Mouse (Mus musculus) adrenal gland (tissue): Measurements from ENCODE around the gene Npy1r.

ENCODE experiments used
- intact Hi-C: fragments of 180-260 bp; cut with DNase I; formaldehyde crosslinking; loops from one replicate; pipeline ENCODE4 v1.15.1; 2025
- long read RNA-seq, 2 experiments: library from polyadenylated mRNA; unstranded; transcript quantifications; one replicate each; pipeline ENCODE4 v2.0.0; 2020; ENCODE audit warnings: borderline replicate concordance in 1 of 2; ENCODE audit not compliant: insufficient replicate concordance in 1 of 2

Npy1r gene
- long read RNA-seq, experiment 1: 0 reads
- long read RNA-seq, experiment 2, partial matches to known transcripts: 0 of 1 reads
- long read RNA-seq, experiment 2, other reads (novel, unspliced or antisense): 0 of 1 reads

DNA sequence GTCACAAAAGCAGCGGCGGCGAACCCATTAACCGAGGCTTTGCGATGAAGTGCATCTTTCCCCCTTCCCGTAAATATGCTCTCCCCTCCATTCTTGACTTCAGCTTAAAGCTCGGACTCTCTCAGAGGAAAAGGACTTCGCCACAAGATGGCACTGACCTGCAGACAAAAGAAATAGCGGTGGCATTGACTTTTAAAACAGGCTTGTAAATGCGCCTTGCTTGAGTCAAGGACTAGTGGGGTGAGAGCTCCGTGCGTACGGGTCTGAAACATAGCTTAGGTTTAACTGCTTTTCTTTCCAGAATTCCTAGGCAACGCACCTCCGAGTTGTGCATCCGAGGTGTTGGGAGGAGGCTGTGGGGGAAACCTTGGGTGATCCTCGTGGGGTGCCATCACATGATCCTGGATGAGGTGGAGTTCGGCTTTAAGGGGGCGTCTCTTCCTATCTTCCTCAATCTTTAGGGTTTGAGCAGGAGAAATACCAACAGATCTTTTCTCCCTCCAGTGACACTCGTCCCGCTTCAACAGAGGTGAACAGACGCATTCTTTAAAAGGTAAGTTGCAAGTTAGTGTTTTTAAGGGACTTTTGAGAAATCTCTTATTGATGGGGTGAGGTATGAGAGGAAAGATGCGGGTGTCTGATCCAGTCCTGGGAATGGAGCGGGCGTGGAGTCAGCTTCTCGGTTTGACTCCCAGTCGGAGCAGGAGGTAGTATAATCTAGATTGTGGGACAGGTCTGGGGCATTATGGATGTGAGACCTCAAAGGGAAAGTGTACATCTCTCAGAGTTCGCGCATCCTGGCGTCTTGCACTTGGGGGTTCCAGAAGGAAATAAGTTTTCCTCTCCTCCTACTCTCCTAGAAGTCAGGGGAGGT is at the start of gene Npy1r:
TSS of gene Npy1r (plus strand) at position 223 of the 874 bp plus-strand sequence.
- intact Hi-C loops: loop anchor here (2.0 to 5.0 kb wide), 2 partner anchors 218 to 710 kb away; no protein-coding TSS in a partner anchor

DNA sequence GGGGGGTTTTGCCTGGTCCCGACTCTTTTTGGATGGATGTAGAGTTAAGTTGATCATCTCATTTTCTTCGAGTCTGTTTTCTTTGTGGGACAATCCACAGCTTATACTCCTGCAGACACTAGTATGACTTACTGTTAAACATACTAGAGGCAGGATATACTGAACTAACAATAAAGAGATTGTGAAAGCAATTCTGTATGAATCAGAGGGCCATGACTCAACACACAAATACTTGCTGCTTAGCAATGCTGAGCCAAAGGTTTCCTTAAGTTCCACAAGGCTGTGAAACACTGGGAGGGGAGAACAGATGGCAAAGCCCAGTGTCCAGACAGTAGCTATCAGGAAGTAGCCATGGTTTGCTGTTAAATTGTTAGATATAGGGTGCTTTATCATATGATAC is 15.7 kb upstream of the Npy1r start:
- intact Hi-C loops: no loop called here

DNA sequence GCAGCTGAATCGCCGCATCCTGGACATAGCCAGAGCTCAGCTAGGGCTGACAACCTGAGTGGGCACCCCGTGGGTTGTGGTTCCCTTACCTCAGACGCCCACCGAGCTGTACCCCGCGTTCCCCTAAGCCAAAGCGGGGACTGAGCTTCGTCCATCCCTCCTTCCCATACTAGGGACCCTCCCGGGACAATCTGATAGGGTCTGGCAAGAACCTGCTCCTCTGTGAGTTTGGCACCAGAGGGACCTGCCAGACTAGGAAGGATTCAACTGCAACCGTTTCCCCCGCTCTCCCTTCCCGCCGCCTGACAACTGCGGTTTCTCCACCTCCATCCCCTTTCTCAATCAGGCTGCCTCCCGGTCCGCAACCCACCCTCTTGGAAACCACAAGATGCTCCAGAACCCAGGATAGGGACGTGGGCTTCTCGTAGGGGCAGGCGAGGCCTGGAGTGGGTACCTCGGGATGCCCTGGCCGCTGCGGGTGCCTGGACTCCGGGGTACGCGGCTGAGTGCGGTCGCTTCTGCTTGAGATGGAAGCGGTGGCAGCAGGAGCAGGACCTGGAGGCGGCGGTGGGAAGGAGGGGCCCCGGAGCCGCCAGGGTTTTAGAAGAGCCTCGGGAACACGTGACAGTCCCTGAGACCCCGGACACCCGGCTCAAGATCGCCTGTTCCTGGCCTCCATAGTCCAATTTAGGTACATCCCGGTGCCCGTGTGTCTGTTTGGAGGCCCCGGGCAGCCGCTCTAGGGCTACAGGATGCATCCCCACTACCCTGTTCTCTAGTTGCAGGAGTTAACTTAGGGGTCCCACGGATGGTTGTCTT is 9.3 kb upstream of the Npy1r start, which contains the start of gene Npy5r:
TSS of gene Npy5r (minus strand) at position 618 of the 819 bp plus-strand sequence.
- intact Hi-C loops: no loop called here

DNA sequence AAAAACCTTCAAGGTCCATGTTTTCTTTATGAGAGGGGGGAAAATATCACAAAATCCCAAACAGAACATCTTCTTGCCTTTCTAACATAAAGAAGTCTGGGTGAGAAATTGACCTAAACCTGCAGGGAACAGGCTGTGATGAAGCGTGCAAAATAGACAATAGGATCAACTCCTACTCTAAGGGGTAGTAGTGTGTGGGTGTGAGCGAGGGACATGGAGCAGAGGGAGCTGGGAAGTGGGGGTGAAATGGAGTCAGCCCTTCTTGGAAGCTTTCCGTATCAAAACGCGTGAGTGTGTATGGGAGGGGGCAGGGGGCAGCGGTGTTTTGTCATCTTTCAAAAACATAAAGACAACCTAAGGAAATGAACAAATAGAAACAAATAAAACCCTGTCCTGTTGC is 8.6 kb upstream of the Npy1r start:
- intact Hi-C loops: no loop called here

DNA sequence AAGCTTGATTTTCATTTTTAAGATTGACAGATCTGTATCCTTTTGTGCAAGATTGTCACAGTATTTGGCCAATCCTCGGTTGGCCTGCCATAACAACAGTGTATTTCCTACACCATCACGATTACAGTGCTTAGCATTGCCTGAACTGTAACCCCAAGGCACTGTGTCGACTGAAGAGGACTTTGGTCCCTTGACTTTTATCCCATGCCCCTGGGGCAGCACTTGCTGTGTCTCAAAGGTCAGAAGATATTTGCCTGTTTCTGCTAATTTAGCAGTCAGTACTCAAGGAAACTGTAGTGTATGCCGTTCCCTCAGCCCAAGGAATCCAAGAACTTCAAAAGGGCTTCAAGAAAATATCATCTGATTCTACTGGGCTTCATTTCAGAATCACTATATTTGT is 8.2 kb upstream of the Npy1r start:
- intact Hi-C loops: no loop called here

DNA sequence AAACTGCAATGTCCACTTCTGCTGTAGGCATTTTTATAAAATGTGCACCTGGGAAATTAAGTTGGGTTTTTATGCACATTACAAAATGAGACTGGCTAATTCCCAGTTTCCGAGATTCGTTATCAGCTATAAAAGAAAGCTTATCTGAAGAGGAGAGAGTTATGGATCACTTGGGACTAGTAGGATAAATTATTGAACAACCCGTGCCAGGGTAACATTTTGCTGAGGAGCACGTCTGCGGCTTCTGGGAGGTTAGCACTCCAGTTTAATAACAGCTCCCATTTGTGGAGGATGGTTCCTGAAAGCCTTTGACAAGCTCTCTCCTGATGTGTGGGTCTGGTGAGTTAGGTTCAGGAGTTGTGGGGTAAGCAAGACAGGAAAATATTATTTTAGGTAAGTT is 6.6 kb upstream of the Npy1r start:
- intact Hi-C loops: no loop called here

DNA sequence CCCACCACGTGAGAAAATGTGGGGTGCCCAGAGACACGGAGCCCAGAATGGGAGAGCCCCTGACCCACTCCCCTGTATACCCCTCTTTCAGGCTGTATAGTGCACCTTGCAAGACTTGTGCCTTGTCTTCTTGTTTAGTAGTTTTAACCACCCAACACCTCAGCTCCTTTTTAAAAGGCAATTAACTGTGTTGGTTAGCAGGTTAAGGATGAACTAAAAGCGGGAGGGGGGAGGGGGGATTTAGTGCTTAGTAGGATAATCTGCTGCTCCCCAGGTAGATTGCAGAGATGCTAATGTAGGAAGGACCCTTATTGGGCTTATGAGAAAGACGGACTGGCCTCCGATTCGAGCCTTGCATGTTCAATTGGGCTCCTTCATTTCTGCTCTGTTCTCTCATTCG is 1.0 kb downstream of the Npy1r start:
- intact Hi-C loops: loop anchor here (5.0 kb wide), 1 partner anchor 709 kb away; no protein-coding TSS in a partner anchor

DNA sequence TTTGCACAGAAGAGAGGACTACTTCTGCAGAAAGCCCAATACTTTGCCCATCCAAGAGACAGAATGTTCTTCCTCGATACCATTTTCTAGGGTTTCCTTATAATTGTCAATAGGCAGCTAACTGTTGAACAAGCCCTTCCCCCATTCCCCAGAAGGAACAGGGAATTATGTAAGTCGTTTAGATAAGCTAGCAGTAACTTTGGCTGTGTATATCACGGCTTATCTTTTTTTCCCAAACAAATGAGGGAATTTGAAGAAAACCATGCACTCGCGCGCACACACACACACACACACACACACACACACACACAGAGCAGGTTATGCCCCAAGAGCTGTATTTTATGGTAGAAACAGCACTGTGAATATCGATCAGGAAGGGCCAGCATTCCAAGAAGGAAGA is 1.8 kb downstream of the Npy1r start:
- intact Hi-C loops: loop anchor here (5.0 kb wide), 1 partner anchor 709 kb away; no protein-coding TSS in a partner anchor

DNA sequence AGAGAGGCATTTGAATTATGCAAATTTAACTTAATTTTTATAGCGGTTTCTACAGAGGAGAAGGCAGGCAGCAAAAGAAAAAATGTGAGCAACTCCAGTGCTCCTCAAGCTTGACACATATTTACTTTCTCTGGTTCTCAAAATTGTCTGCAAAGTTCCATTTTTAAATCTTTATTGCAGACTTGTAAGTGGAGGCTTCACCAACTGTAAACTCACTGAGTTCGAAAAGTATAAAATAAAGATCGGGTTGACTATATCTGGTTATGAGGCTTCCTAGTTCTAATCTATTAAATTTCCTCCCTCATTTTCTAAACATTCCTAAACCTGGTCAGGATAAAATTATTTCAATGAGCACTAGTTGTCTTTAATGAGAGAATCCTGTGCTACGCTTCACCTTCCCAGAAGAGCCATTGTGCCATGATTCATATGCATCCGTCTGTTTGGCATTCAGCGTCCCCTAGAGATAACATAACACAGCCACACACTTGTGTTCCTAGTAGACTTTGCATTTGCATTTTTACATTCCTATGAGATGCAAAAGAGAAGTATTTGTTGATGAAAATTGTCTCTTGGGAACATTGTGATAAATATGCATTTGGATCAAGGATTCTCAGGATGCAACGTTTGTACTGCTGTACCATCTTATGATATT is 17.5 kb downstream of the Npy1r start:
- intact Hi-C loops: no loop called here

DNA sequence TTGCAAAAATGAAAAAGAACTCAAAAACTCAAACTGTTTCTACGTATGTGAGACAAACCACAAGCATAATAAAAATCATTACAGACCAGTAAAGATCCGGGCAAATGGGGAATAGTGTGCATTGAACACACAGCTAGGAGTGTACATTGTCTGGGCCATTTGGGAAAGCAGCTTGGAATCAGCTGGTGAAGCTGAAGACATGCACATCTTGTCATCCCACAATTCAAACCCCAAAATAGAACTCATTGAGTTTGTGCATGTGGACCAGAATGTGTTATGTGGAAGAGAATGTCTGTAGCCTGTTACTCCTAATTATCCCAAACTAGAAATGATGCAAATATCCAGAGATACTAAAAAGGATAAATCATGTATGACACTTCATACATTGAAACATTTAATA is 25.8 kb downstream of the Npy1r start:
- intact Hi-C loops: no loop called here

DNA sequence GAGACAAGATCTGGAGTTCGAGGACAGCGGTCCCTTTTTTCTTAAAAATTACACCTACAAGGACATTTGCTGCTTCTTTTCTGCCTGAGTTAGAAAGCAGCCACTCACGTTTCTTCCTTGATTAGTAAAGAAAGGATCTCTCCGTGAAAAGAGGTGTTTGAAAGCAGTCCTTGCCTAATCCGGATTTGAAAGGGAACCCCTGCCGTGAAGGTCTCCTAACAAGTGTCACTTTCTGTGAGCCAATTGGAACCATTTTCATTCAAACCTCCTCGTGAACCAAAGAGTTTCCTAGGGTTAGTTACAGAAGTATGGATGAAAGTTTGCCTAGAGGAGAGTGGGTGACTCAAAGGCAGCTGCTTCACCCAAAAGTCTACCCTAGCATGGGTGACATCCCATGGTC is 32.5 kb downstream of the Npy1r start:
- intact Hi-C loops: no loop called here

DNA sequence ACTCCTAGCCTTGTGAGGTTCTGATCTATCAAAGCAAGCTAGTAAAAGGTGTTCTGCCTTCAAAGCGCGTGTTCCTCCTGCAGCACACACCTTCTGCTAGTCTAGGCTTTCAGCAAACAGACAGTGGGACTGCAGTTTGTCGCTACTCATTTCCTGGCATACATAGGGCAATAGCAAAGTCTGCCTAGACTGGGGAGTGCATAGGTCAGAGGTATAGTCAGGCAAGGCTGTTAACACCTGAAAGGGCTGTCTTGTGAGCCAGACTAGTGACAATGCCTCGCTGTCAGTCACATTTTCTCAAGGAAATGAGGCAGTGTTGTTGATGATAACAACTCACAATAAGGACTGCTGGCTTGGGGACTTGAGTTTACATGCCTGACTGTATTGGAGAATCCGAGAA is 35.0 kb downstream of the Npy1r start:
- intact Hi-C loops: no loop called here

DNA sequence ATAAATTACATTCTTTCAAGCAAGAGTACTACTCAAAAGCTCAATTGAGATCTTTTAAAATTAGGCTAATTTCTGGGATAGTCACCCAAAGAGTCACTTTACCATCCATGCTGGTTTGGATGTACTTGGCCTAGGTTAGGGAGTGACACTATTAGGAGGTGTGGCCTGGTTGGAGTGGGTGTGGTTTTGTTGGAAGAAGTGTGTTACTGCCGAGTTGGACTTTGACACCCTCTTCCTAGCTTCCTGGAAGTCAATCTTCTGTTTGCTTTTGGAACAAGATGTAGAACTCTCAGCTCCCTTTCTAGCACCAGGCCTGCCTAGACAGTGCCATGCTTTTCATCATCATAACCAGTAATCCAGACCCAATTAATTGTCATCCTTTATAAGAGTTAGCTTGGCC is 45.4 kb downstream of the Npy1r start:
- intact Hi-C loops: no loop called here

DNA sequence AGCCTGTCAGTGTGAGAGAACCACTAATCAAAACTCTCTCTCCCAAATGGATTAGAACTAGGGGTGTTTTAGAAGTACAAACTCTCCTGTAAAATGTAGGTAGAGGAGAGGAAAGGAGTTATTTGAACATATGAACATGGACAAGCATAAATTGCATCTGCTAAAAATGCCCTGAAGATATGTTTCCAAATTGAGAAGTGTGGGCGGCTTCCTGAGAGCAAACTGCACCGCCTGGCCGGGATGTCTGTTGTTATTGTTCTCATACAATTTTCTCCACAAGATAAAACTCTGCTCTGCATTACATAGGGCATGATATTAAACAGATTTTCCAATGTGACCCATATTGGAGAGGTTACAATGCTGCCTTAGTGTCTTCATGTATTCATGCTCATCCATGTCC is 48.6 kb downstream of the Npy1r start:
- intact Hi-C loops: no loop called here

DNA sequence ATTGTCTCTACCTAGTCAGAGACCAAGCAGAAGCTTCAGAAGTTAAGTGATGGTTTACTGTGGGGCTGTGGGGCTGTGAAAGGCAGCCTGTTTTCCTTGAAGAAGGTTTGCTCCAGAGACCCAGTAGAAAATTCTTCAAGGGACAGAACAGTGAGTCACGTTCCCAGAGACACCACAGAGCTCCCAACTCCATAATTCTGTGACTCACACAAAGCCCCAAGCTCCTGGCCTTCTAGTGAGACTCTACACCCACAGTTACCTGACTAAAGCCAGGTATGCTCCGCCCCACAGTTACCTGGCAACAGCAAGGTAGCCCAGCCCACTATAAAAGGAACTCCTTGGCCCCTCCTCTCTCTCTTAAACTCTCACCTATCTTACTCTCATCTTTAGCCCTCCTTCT is 54.6 kb downstream of the Npy1r start:
- intact Hi-C loops: no loop called here

DNA sequence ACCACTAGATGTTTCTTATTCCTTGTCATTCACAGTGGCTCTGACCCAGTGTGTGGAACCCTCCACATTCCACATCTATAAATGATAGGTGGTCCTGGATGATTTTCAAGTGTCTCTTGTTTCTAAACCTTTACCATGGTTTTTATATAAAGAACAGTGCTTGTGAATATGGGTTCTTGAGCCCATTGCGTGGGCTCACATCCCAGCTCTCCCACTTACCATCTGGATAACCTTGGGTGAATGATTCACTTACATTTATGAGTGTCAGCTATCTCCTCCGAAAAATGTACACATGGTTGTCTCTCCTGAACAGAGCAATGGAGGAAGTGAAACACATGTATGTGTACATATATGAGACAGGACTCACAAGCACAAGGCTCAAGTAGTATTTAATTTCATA is 59.2 kb downstream of the Npy1r start:
- intact Hi-C loops: no loop called here
